Mouse (Mus musculus): Measurements from ENCODE around the gene Rasl11b. TPM values are rescaled to one million over a fixed set of nuclear protein-coding genes. Genes with fewer than 3 reads are reported as not detected.

The Rasl11b gene
- polyA plus RNA-seq, 1 experiment from 2014 or later, result 9.4 TPM

DNA sequence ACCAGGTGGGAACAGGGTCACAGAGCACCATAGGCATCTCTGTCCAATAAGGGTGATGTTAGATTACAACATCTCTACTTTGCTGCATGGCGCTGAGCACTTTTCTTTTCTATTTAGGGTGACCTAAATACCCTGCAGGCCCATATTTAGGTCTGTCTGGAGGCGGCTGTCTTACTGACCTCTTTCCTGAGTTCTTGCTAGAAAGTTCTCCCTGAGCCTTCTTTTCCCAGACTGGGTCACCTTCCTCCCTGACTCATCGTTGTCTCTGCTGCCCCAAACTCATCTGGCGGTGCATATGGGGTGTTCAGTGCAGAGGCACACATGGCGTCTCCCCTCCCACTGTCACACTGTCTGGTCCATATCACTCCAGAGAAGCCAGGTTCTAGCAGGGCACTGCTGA is 31.1 kb downstream of the Rasl11b start:
- ATAC-seq, result no peak
- no peaks in the 10 kb centered on the region for H3K36me3 ChIP-seq (replicated peaks; ENCODE audit: insufficient read depth, low read length)
- H3K4me1 ChIP-seq (ENCODE audit: insufficient read depth), result peaks cover 6% of the 10 kb centered on the region
- no peak for DNase-seq
- H3K27ac ChIP-seq (ENCODE audit: low read depth), result no peak overlapping the region
- 75% methylated on average over 5 of the region's 5 CpGs for WGBS (ENCODE audit: insufficient replicate concordance)
- H3K27me3 ChIP-seq (ENCODE audit: insufficient read depth, low read length), result no peaks in the 10 kb centered on the region
- no peaks in the 10 kb centered on the region for H3K9me3 ChIP-seq (ENCODE audit: low read length)
- no peak overlapping the region for H3K4me2 ChIP-seq (ENCODE audit: low read depth, low read length)
- TF ChIP-seq CTCF (IDR thresholded peaks at IDR 0.05; ENCODE audit: low read depth) (no peak), EP300 (IDR thresholded peaks at IDR 0.05; ENCODE audit: low read depth) (no peak)
- no peak overlapping the region for H3K4me3 ChIP-seq (ENCODE audit: low read depth, low read length)
- H3K9ac ChIP-seq (replicated peaks), result no peak overlapping the region

GRCm38 (mm10) chr5:74227352-74227751 is 32.3 kb downstream of the Rasl11b start:
- Histone ChIP-seq H3K36me3 (replicated peaks; ENCODE audit: insufficient read depth, low read length) (no peaks in the 10 kb centered on the region), H3K4me3 (ENCODE audit: low read depth, low read length) (no peak overlapping the region), H3K4me1 (ENCODE audit: insufficient read depth) (peaks cover 6% of the 10 kb centered on the region), H3K9me3 (ENCODE audit: low read length) (no peaks in the 10 kb centered on the region), H3K27me3 (ENCODE audit: insufficient read depth, low read length) (no peaks in the 10 kb centered on the region), H3K4me2 (ENCODE audit: low read depth, low read length) (no peak overlapping the region), H3K9ac (replicated peaks) (no peak overlapping the region), H3K27ac (ENCODE audit: low read depth) (no peak overlapping the region)
- ATAC-seq (no peak), DNase-seq (no peak)
- TF ChIP-seq EP300 (IDR thresholded peaks at IDR 0.05; ENCODE audit: low read depth), result no peak
- no peak for TF ChIP-seq CTCF (IDR thresholded peaks at IDR 0.05; ENCODE audit: low read depth)
- 83% methylated on average over 6 of the region's 6 CpGs for WGBS (ENCODE audit: insufficient replicate concordance)

- DNase-seq (no peak), ATAC-seq (no peak)
- no peak overlapping the region for H3K4me2 ChIP-seq (ENCODE audit: low read depth, low read length)
- H3K36me3 ChIP-seq (replicated peaks; ENCODE audit: insufficient read depth, low read length), result no peaks in the 10 kb centered on the region
- no peaks in the 10 kb centered on the region for H3K27me3 ChIP-seq (ENCODE audit: insufficient read depth, low read length)
- H3K4me3 ChIP-seq (ENCODE audit: low read depth, low read length), result no peak overlapping the region
- 61% methylated on average over 1 of the region's 1 CpGs for WGBS (ENCODE audit: insufficient replicate concordance)
- peaks cover 6% of the 10 kb centered on the region for H3K4me1 ChIP-seq (ENCODE audit: insufficient read depth)
- H3K9me3 ChIP-seq (ENCODE audit: low read length), result no peaks in the 10 kb centered on the region
- TF ChIP-seq EP300 (IDR thresholded peaks at IDR 0.05; ENCODE audit: low read depth), result no peak
- no peak for TF ChIP-seq CTCF (IDR thresholded peaks at IDR 0.05; ENCODE audit: low read depth)
- H3K9ac ChIP-seq (replicated peaks), result no peak overlapping the region
- H3K27ac ChIP-seq (ENCODE audit: low read depth), result no peak overlapping the region
Observed at GRCm38 (mm10) chr5:74228938-74229337, 33.9 kb downstream of the Rasl11b start.

- Histone ChIP-seq H3K9me3 (ENCODE audit: low read length) (no peaks in the 10 kb centered on the region), H3K27ac (ENCODE audit: low read depth) (no peak overlapping the region)
- WGBS (ENCODE audit: insufficient replicate concordance), result 59% methylated on average over 11 of the region's 11 CpGs
Observed at GRCm38 (mm10) chr5:74229775-74230413, 34.8 kb downstream of the Rasl11b start.

DNA sequence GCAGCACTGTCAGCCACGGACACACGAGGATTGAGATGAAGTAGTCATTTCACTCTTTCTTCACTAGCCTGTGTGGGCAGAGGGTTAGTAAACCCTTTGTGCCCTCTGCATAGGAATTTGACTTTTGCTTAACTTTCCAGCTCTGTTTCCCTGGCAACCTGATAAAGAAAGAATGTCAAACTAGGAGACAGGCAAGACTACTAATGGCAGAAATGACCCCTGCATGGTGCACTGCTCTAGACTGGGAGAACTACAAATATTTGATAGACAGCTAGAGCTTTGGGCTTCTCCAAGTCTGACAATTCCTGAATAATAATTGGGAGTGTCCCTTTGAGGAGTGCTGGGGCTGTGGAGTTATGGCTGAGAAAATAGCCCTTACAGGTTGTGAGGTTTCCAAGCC is 35.4 kb downstream of the Rasl11b start:
- TF ChIP-seq CTCF (IDR thresholded peaks at IDR 0.05; ENCODE audit: low read depth) (no peak), EP300 (IDR thresholded peaks at IDR 0.05; ENCODE audit: low read depth) (no peak)
- Histone ChIP-seq H3K4me2 (ENCODE audit: low read depth, low read length) (no peak overlapping the region), H3K4me3 (ENCODE audit: low read depth, low read length) (no peak overlapping the region), H3K4me1 (ENCODE audit: insufficient read depth) (peaks cover 6% of the 10 kb centered on the region), H3K9me3 (ENCODE audit: low read length) (no peaks in the 10 kb centered on the region), H3K9ac (replicated peaks) (no peak overlapping the region), H3K27me3 (ENCODE audit: insufficient read depth, low read length) (no peaks in the 10 kb centered on the region), H3K36me3 (replicated peaks; ENCODE audit: insufficient read depth, low read length) (no peaks in the 10 kb centered on the region), H3K27ac (ENCODE audit: low read depth) (no peak overlapping the region)
- WGBS (ENCODE audit: insufficient replicate concordance), result 58% methylated on average over 2 of the region's 2 CpGs
- DNase-seq (no peak), ATAC-seq (no peak)

More at GRCm38 (mm10) chr5:74229775-74230413, 34.8 kb downstream of the Rasl11b start:
- no peak for TF ChIP-seq CTCF (IDR thresholded peaks at IDR 0.05; ENCODE audit: low read depth)
- Histone ChIP-seq H3K27me3 (ENCODE audit: insufficient read depth, low read length) (no peaks in the 10 kb centered on the region), H3K4me1 (ENCODE audit: insufficient read depth) (peaks cover 6% of the 10 kb centered on the region), H3K36me3 (replicated peaks; ENCODE audit: insufficient read depth, low read length) (no peaks in the 10 kb centered on the region), H3K4me3 (ENCODE audit: low read depth, low read length) (no peak overlapping the region), H3K4me2 (ENCODE audit: low read depth, low read length) (no peak overlapping the region), H3K9ac (replicated peaks) (no peak overlapping the region)
- ATAC-seq, result no peak
- DNase-seq, result no peak

DNA sequence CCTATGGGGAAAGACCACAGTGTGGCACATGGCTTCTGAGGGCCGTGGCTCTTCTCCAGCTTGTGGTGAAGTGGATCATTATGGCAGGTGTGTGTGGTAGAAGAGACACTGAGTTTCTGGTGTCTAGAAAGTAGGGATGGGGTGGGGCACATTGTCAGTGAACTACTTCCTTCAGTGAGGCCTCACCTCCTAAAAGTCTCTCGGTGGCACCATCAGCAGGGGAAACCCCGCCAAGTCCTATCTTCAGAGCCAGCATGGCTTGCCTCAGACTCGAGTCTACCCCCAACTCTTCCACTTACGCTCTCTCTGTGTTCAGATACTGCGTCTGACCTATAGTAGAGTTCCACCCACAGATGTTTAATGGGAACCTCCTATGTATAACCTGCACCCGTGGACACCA is 38.7 kb downstream of the Rasl11b start:
- H3K4me2 ChIP-seq (ENCODE audit: low read depth, low read length), result no peak overlapping the region
- H3K4me3 ChIP-seq (ENCODE audit: low read depth, low read length), result no peak overlapping the region
- no peaks in the 10 kb centered on the region for H3K36me3 ChIP-seq (replicated peaks; ENCODE audit: insufficient read depth, low read length)
- peaks cover 6% of the 10 kb centered on the region for H3K4me1 ChIP-seq (ENCODE audit: insufficient read depth)
- H3K9me3 ChIP-seq (ENCODE audit: low read length), result no peaks in the 10 kb centered on the region
- H3K27ac ChIP-seq (ENCODE audit: low read depth), result no peak overlapping the region
- 68% methylated on average over 7 of the region's 7 CpGs for WGBS (ENCODE audit: insufficient replicate concordance)
- H3K9ac ChIP-seq (replicated peaks), result no peak overlapping the region
- H3K27me3 ChIP-seq (ENCODE audit: insufficient read depth, low read length), result no peaks in the 10 kb centered on the region
- TF ChIP-seq CTCF (IDR thresholded peaks at IDR 0.05; ENCODE audit: low read depth), result no peak
- TF ChIP-seq EP300 (IDR thresholded peaks at IDR 0.05; ENCODE audit: low read depth), result no peak
- no peak for DNase-seq
- ATAC-seq, result no peak

Measured in liver, postnatal 0 days (tissue).